Mouse (Mus musculus): ENCODE data around the gene Atp6v1e1.

DNA sequence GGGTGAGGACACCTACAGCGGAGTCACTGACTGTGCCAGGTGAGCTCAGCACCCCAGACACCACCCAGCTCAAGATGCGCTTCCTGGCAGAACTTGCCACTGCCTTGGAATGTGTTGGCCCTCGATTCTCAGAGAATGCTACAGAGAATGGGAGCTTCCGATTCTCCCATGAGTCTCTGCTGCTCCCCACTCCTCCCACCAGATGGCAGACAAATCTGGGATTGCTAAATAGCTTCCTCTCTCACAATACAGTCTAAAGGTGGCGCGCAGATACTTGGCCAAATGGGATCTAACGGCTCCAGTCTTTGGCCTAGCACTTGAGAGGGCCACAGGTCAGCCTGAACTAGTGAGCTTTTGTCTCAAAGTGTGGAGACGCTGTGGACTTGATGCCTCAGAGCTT, 29.6 kb downstream of the Atp6v1e1 start:
- TF ChIP-seq POLR2A (IDR thresholded peaks at IDR 0.05; ENCODE audit: low read depth, low read length) = no peak; the same call in 1 of the 2 replicates
- peak in 1 of 2 experiments; percentile 24; a peak in 2 of 4 replicates for TF ChIP-seq CTCF (conservative IDR thresholded peaks at IDR 0.05 in 1 of 2, IDR thresholded peaks at IDR 0.05 in 1 of 2; ENCODE audit: low read depth in 2 of 2, low read length in 2 of 2)
- TF ChIP-seq POLR2AphosphoS2 (IDR thresholded peaks at IDR 0.05; ENCODE audit: low read depth, low read length) = no peak
- TF ChIP-seq PAX5 (IDR thresholded peaks at IDR 0.05; ENCODE audit: low read length) = no peak
- no peak for TF ChIP-seq MXI1 (IDR thresholded peaks at IDR 0.05; ENCODE audit: low read depth, low read length)
- no peak for TF ChIP-seq HCFC1 (IDR thresholded peaks at IDR 0.05; ENCODE audit: low read depth, low read length)
- TF ChIP-seq SIN3A (IDR thresholded peaks at IDR 0.05; ENCODE audit: low read length) = no peak
- no peak for TF ChIP-seq E2F4 (IDR thresholded peaks at IDR 0.05; ENCODE audit: insufficient replicate concordance, low read depth, low read length)

Measured in CH12.LX (cell line).